Mouse (Mus musculus): ENCODE measurements at regions not wholly inside any gene's neighbourhood (a gene's known extent, or its start where the extent isn't known, plus 50 kb on each side); places are given as distances from the start of the nearest gene placed in this dataset.
A peak's percentile ranks its signal among the peaks of the same experiment; 100 is the strongest.

DNA sequence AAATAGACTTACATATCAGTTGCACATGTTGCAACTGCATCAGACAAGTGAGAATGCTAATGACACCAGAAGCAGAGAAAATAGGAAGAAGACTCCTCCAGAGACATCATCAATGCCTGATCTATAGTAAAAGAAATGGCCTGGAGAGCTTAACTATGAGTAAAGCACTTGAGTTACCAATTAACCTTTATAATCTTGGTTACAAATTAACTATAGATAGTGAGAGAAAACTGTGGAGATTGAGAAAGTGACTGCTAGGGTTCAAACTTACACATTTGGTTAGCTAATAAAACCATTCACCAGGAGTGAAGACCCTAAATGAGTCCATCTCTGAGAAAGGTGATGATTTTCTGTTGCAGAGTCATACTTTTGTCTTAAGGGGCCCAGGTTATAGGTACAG lies 307.4 kb downstream of the Phex start:
- DNase-seq (ENCODE audit: low spot score in 2 of 2), result no peak

DNA sequence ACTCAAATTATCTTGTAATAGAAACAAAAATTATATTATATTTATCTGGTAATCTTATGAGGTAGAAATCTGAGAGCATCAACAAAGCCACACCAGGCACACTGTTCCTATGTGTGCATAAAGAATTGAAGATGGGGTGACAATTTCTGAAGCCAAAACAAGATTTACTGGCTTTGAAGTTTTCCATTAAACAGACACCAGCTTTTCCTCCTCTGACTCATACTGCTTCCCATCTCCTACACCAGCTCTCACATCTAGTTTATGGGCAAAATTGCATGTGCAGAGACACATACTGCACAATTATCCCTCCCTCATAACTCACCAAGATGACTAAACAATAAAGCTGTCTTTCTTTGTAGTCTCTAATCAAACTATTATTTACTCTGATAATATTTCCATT lies 335.1 kb downstream of the Phex start:
- DNase-seq (ENCODE audit: low spot score in 2 of 2), result no peak

DNA sequence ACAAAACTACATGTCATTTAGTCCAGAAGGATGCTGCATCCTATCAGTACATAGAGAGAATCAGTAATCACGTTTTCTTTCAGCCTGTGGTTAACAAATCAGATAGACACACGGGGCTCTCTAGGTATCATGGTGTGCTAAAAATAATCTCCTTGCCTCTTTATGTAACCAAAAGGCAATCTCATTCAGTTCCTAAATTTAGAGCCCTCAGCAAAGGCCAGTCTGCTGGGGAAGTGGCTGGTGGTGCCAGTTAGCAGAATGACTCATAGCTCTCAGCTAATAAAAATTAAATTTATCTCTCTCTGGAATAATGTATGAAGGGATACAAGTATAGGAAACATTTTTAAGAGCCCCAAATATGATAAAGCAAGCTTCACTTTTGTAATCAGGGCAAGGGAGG lies 335.5 kb downstream of the Phex start:
- no peak for DNase-seq (ENCODE audit: low spot score in 2 of 2)

- peak in 1 of 2 experiments; percentile 0 for DNase-seq (ENCODE audit: low spot score in 2 of 2)
These were observed 337.1 kb downstream of the Phex start for GRCm38 (mm10) chrX:157078061-157078460.

GRCm38 (mm10) chrX:157076193-157076592 lies 338.9 kb downstream of the Phex start:
- DNase-seq (ENCODE audit: low spot score in 2 of 2), result no peak

DNA sequence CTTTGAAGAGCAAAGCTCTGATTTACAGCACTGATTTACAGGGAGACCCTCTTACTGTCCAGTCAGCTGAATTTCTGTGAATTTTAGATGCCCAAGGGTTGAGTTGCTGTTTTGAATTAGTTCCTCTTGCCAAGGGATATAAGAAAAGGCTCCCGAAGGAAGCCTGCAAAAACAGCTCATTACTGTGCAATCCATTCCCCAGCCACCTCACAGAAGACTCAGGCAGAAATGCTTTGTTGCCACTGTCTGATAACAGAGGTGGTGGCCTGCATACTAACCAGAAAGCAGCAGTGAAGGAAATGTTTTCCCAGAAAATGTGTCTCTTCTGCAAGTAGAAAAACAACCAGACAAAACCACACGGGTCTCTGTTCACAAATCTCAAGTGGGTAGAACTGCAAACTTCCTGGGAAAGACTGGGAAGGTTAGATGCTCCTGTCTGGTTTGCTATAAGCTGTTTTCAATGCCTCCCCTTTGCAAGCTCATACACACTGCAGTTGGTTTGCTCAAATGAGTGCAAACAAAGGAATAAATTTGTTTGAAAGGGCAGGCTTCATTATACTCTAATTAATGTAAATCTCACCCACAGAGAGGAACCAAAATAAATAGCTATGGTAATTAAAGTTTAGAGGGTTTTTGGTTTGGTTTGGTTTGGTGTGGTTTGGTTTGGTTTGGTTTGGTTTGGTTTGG lies 363.3 kb downstream of the Phex start:
- DNase-seq (ENCODE audit: low spot score in 2 of 2), result no peak

GRCm38 (mm10) chrX:157028913-157029312 lies 386.2 kb downstream of the Phex start:
- DNase-seq (ENCODE audit: low spot score in 2 of 2), result no peak

DNA sequence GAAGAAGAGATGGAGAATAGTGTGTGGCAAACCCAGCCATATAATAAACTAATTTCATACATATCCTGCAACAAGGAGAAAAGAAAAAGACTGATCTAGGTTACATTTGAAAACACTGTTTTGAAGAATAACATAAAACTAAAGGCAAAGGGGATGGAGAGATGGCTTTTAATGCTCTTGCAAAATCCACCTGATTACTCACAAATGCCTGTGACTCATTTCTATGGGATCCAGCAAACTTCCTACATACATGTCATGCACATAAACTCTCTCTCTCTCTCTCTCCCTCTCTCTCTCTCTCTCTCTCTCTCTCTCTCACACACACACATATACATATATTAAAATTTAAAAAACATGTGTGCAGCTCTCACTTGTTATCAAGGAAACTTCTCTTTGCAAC lies 390.8 kb downstream of the Phex start:
- no peak for DNase-seq (ENCODE audit: low spot score in 2 of 2)

GRCm38 (mm10) chrX:157021851-157022250 lies 393.3 kb downstream of the Phex start:
- no peak for DNase-seq (ENCODE audit: low spot score in 2 of 2)

DNA sequence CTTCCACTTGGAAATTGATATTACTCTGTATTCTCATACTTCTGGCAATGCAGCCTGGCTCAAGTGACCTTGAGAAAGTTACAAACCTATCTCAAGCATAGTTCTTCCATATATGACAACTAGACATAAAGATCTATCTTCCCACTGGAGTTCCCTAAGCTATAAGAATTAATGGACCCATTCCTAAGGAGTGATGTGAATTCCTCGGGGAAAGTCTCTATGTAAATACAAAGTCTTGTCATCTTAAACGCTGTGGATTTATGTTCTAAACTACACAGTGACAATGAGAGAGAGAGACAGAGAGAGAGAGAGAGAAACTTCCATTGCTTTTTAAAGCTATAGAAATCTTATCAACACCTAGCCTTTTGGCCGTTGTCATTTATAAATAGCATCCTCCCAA lies 394.8 kb downstream of the Phex start:
- DNase-seq (ENCODE audit: low spot score in 2 of 2), result no peak

DNA sequence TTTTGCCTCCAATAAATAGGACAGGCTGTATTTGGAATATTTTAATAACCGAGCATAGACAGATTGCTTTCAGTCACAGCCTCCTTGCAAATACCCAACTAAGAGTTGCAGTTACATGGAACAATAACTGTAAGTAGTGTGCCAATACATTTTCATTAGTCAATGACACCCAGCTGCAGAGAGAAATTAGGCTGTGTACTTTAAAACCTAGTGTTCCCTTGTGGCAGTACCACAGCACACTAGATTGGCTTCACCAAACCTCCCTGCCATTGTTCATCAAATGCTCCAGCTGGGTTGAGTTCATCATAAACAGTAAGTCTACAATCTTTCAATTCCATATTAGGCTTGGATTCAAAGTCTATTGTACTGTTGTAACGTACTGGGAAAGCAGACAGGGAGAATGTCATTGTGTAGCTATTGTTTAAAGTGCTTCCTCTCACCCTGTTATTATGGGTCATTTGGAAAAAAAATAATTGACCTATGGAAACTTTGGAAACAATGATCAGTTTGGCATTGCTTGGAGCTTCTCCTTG lies 425.1 kb downstream of the Phex start:
- DNase-seq (ENCODE audit: low spot score in 2 of 2), result no peak

- no peak for DNase-seq (ENCODE audit: low spot score in 2 of 2)
These were observed 468.0 kb downstream of the Phex start for GRCm38 (mm10) chrX:156947093-156947492.

GRCm38 (mm10) chrX:156944223-156944622 lies 470.9 kb downstream of the Phex start:
- DNase-seq (ENCODE audit: low spot score in 2 of 2), result no peak

- no peak for DNase-seq (ENCODE audit: low spot score in 2 of 2)
These were observed 501.7 kb downstream of the Phex start for GRCm38 (mm10) chrX:156913363-156913762.
